Mouse (Mus musculus): ENCODE results near the gene Krtap2-4. TPM values are rescaled to one million over a fixed set of nuclear protein-coding genes. Genes with fewer than 3 reads are reported as not detected.
"Not testable (repeated sequence)": the region's sequence is repeated elsewhere in the genome, so short reads cannot be mapped to it uniquely, and the experiment has no call there.

Krtap2-4 gene
- not detected in 2 replicates for polyA plus RNA-seq (2012; rRNA removed)

DNA sequence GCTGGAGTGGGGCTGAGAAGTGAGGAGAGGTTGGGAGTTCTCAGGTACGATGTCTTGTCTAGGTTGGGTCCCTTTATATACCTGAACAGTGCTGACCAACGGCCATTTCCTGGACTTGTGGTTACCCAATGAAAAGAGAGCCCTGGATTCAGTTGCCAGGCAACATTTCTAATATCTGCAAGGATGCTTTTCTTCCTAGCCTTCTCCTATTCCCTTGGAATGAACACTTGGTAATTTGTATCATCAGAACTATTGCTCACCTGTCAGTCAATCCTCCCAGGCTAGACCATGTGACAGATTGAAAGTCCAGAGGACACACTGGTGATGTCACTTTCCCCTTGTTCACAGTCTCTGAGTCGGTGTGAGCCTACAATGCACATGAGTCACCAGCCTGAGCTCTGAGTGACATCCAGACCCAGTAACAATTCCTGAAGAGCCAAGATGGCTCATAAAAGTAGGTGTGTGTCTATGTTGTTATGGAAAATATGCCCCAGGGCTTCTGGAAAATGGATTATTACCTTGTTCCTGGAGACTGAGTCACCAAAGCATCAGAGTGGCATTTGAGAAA is at the start of gene Krtap2-4:
TSS of gene Krtap2-4 (minus strand) at position 51 of the 568 bp plus-strand sequence.
- TF ChIP-seq CTCF (IDR thresholded peaks at IDR 0.05; ENCODE audit: insufficient read depth, low read length) (no peak), POLR2A (IDR thresholded peaks at IDR 0.05; ENCODE audit: borderline replicate concordance, extremely low read depth, low read depth, low read length) (no peak)
- Histone ChIP-seq H3K4me3 (replicated peaks; ENCODE audit: extremely low read depth, low read depth, low read length) (no peak within 1 kb of the TSS), H3K4me1 (ENCODE audit: control insufficient read depth, insufficient read depth, low read length) (no peaks in the 10 kb centered on the region)
- WGBS = 58% methylated on average over 3 of the region's 3 CpGs
- no peak for DNase-seq

DNA sequence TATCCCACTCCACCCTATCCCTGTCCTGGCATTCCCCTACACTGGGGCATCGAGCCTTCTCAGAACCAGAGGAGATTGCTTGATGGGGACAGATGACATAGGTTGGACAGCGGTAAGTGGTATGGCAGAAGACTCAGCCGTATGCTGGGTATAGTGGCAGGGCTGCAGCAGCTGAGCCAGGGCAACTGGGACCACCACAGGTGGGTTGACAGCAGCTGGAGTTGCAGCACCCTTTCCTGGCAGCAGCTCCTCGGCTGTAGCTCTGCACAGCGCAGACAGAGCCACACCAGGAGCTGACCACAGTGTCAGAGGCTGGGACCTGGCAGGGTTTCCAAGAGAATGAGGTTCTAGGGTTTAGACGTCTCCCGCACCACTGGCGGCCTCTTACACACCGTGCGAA is 48.2 kb upstream of the Krtap2-4 start:
- DNase-seq = no peak
- TF ChIP-seq CTCF (IDR thresholded peaks at IDR 0.05; ENCODE audit: insufficient read depth, low read length) = no peak
- TF ChIP-seq POLR2A (IDR thresholded peaks at IDR 0.05; ENCODE audit: borderline replicate concordance, extremely low read depth, low read depth, low read length) = no peak
- 80% methylated on average over 10 of the region's 10 CpGs for WGBS
- no peak overlapping the region for H3K4me3 ChIP-seq (replicated peaks; ENCODE audit: extremely low read depth, low read depth, low read length)
- H3K4me1 ChIP-seq (ENCODE audit: control insufficient read depth, insufficient read depth, low read length) = no peaks in the 10 kb centered on the region

DNA sequence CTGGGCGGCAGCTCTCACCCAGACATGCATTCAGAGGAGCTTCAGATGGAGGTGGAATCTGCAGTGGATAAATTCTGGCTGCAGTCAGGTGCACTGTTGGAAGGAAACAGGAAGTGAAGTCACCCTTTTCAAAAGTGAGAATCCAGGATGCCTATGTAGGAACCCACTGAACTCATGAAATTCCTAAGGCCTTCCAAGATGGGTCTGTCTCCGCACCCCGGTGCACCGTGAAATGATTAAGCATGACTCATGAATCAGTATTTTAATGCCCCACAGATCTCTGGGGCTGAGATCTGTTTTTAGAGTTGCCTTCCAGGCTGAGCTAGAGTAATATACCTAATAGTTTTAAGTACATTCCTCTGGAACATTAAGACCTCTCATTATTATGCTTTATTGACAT is 44.6 kb upstream of the Krtap2-4 start:
- H3K4me3 ChIP-seq (replicated peaks; ENCODE audit: extremely low read depth, low read depth, low read length) = no peak overlapping the region
- WGBS = 74% methylated on average over 4 of the region's 4 CpGs
- no peak for TF ChIP-seq POLR2A (IDR thresholded peaks at IDR 0.05; ENCODE audit: borderline replicate concordance, extremely low read depth, low read depth, low read length)
- TF ChIP-seq CTCF (IDR thresholded peaks at IDR 0.05; ENCODE audit: insufficient read depth, low read length) = no peak
- DNase-seq = no peak
- no peaks in the 10 kb centered on the region for H3K4me1 ChIP-seq (ENCODE audit: control insufficient read depth, insufficient read depth, low read length)

DNA sequence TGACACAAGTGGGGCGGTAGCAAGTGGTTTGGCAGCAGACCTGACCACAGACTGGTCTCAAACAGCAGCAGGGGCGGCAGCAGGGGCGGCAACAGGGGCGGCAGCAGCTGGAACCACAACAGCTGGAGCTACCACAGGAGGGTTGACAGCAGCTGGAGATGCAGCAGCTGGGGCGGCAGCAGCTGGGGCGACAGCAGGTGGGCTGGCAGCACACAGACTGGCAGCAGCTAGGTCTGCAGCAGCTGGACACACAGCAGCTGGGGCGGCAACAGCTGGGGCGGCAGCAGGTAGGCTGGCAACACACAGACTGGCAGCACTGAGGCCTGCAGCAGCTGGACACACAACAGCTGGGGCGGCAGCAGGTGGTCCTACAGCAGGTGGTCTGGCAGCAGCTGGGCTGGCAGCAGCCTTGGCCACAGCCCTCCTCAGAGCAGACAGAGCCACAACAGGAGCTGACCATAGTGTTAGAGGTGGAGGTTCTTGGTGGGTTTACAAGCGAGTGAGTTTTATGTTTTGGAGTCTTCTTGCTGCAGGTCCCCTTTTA is 43.9 kb upstream of the Krtap2-4 start, which contains the start of gene Gm11563:
TSS of gene Gm11563 (minus strand) at position 494 of the 544 bp plus-strand sequence.
- 72% methylated on average over 10 of the region's 10 CpGs for WGBS

DNA sequence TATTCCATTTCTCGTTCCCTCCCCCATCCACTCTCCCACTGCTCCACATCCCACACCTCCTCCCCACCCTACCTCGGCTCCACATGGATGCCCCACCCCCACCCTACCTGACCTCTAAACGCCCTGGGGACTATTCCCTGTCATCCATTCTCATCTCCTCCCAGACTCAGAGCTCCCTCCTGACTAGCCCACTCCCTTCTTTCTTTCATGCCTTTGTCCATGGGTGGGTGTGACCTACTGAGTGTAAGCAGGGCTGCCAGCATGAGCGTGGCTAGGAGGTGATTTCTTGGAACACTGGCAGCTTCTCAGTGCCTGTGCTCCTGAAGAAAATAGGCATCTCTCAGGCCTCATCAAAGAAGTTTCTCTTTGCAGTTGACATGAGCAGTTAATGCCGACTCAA is 42.4 kb upstream of the Krtap2-4 start:
- Histone ChIP-seq H3K4me3 (replicated peaks; ENCODE audit: extremely low read depth, low read depth, low read length) (no peak overlapping the region), H3K4me1 (ENCODE audit: control insufficient read depth, insufficient read depth, low read length) (no peaks in the 10 kb centered on the region)
- no peak for DNase-seq
- TF ChIP-seq CTCF (IDR thresholded peaks at IDR 0.05; ENCODE audit: insufficient read depth, low read length) (no peak), POLR2A (IDR thresholded peaks at IDR 0.05; ENCODE audit: borderline replicate concordance, extremely low read depth, low read depth, low read length) (no peak)
- 47% methylated on average over 5 of the region's 5 CpGs for WGBS

More for the DNA sequence above, 43.9 kb upstream of the Krtap2-4 start, which contains the start of gene Gm11563:
- H3K4me1 ChIP-seq (ENCODE audit: control insufficient read depth, insufficient read depth, low read length); H3K4me3 ChIP-seq (replicated peaks; ENCODE audit: extremely low read depth, low read depth, low read length); DNase-seq: not testable (repeated sequence)

DNA sequence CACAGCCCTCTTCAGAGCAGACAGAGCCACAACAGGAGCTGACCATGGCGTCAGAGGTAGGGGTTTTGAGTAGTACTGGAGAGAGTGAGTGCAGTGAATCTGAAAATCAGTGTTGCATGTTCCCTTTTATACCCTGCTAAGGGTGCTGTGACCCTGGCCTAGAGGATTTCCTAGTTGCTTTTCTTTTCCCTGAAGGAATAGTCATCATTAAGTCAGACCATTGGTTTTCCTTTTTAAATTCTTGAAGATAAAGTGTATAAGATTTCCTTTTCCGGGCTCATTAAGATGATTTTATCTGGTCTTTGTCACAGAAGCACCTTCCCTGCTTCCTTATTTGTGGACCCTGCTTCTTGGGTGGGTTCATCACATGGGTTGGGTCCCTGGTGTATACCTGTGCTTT is 35.5 kb upstream of the Krtap2-4 start, which contains the start of gene Gm11555:
TSS of gene Gm11555 (minus strand) at position 101 of the 400 bp plus-strand sequence.
- 68% methylated on average over 2 of the region's 2 CpGs for WGBS
- no peaks in the 10 kb centered on the region for H3K4me1 ChIP-seq (ENCODE audit: control insufficient read depth, insufficient read depth, low read length)
- no peak for DNase-seq
- no peak for TF ChIP-seq CTCF (IDR thresholded peaks at IDR 0.05; ENCODE audit: insufficient read depth, low read length)
- no peak for TF ChIP-seq POLR2A (IDR thresholded peaks at IDR 0.05; ENCODE audit: borderline replicate concordance, extremely low read depth, low read depth, low read length)
- H3K4me3 ChIP-seq (replicated peaks; ENCODE audit: extremely low read depth, low read depth, low read length) = no peak within 1 kb of the TSS

DNA sequence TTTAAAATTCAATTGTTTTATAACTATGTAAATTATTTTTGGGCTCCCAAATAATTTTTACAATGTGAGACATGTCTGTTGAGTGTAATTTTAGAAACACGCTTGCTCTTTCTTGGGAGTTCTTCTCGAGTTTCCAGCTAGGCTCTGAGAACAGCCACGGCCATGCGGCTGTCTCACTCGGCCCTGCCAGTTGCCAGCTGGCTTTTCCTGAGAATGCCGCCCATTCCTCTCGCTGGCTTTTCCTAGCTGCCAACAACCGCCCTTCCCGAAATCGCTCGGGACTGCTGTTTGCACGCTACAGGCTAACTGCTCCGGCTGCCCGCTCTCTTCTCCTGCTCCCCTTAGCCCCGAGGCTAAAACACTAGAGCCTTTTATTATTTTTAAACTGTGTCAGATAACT is 31.8 kb upstream of the Krtap2-4 start:
- no peak overlapping the region for H3K4me3 ChIP-seq (replicated peaks; ENCODE audit: extremely low read depth, low read depth, low read length)
- no peak for TF ChIP-seq POLR2A (IDR thresholded peaks at IDR 0.05; ENCODE audit: borderline replicate concordance, extremely low read depth, low read depth, low read length)
- no peak for TF ChIP-seq CTCF (IDR thresholded peaks at IDR 0.05; ENCODE audit: insufficient read depth, low read length)

DNA sequence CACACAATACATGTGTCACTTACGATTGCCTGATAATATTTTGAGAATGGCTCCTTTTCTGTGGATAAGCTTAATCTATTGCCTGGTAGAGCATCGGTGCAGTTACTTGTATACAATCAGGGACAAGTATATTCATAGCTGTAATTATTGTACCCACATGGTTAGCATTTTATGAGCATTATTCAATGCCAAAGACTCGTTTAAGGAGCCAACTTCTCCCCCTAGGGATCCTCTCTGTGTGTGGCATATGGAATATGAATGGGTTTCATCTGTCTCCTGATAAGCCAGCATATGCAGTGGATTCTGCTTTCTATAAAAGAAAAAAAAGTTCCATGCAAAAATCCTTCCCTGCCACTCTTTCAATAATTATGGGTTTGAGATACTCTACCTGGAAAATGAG is 29.7 kb upstream of the Krtap2-4 start:
- WGBS = 78% methylated on average over 3 of the region's 3 CpGs
- no peak for DNase-seq
- no peak overlapping the region for H3K4me3 ChIP-seq (replicated peaks; ENCODE audit: extremely low read depth, low read depth, low read length)
- no peaks in the 10 kb centered on the region for H3K4me1 ChIP-seq (ENCODE audit: control insufficient read depth, insufficient read depth, low read length)
- TF ChIP-seq CTCF (IDR thresholded peaks at IDR 0.05; ENCODE audit: insufficient read depth, low read length) = no peak
- TF ChIP-seq POLR2A (IDR thresholded peaks at IDR 0.05; ENCODE audit: borderline replicate concordance, extremely low read depth, low read depth, low read length) = no peak

More for the DNA sequence above, 31.8 kb upstream of the Krtap2-4 start:
- no peak for DNase-seq
- H3K4me1 ChIP-seq (ENCODE audit: control insufficient read depth, insufficient read depth, low read length) = no peaks in the 10 kb centered on the region
- WGBS = 81% methylated on average over 15 of the region's 15 CpGs

DNA sequence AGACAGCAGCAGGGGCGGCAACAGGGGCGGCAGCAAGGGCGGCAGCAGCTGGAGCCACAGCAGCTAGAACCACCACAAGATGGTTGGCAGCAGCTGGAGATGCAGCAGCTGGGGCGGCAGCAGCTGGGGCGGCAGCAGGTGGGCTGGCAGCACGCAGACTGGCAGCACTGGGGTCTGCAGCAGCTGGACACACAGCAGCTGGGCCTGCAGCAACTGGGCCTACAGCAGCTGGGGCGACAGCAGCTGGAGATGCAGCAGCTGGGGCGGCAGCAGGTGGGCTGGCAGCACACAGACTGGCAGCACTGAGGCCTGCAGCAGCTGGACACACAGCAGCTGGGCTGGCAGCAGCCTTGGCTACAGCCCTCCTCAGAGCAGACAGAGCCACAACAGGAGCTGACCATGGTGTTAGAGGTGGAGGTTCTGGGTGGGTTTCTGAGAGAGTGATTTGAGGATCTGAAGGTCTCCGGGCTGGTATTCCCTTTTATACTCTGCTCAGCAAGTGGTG is 29.0 kb upstream of the Krtap2-4 start, which contains the start of gene Krtap4-7:
TSS of gene Krtap4-7 (minus strand) at position 455 of the 505 bp plus-strand sequence.
- not testable (repeated sequence) for H3K4me3 ChIP-seq (replicated peaks; ENCODE audit: extremely low read depth, low read depth, low read length); H3K4me1 ChIP-seq (ENCODE audit: control insufficient read depth, insufficient read depth, low read length); DNase-seq
- WGBS = 84% methylated on average over 9 of the region's 9 CpGs

DNA sequence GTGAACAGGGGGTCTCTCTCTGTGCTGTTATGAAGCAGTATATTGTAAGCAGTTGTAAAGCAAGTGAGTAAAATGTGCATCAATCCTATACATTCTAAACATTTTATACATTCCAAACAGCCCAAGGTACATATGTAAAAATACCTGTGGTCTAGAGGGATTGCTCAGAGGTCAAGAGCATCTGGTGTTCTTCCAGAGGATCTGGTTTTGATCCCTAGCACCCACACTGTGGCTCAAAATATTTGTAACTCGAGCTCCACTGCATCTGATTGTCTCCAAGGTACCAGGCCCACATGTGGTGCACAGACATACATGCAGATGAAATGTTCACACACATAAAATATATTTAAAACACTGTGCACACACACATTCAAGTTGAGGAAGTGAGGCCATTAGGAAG is 26.3 kb upstream of the Krtap2-4 start:
- WGBS = 19% methylated on average over 1 of the region's 1 CpGs
- DNase-seq = no peak
- Histone ChIP-seq H3K4me1 (ENCODE audit: control insufficient read depth, insufficient read depth, low read length) (no peaks in the 10 kb centered on the region), H3K4me3 (replicated peaks; ENCODE audit: extremely low read depth, low read depth, low read length) (no peak overlapping the region)
- no peak for TF ChIP-seq CTCF (IDR thresholded peaks at IDR 0.05; ENCODE audit: insufficient read depth, low read length)
- TF ChIP-seq POLR2A (IDR thresholded peaks at IDR 0.05; ENCODE audit: borderline replicate concordance, extremely low read depth, low read depth, low read length) = no peak
